Mouse (Mus musculus) ES-Bruce4 (cell line): Measurements from ENCODE around the gene Gm45808. TPM values are rescaled to one million over a fixed set of nuclear protein-coding genes. Genes with fewer than 3 reads are reported as not detected.
"Not testable (repeated sequence)": the region's sequence is repeated elsewhere in the genome, so short reads cannot be mapped to it uniquely, and the experiment has no call there.

Source experiments
- H3K27ac ChIP-seq: 2 replicates; pipeline ENCODE4 v1.5.1; 2012; ENCODE audit warnings: low read length, inconsistent platforms; ENCODE audit not compliant: insufficient read depth
- H3K27me3 ChIP-seq: 2 replicates; pipeline ENCODE4 v1.6.1; 2012; ENCODE audit warnings: mild to moderate bottlenecking, low read length, inconsistent platforms; ENCODE audit not compliant: control insufficient read depth, poor library complexity, insufficient read depth, severe bottlenecking
- H3K36me3 ChIP-seq: 2 replicates; pipeline ENCODE4 v1.6.1; 2012; ENCODE audit warnings: inconsistent platforms, mild to moderate bottlenecking, low read length, moderate library complexity; ENCODE audit not compliant: control insufficient read depth, poor library complexity, insufficient read depth, severe bottlenecking
- H3K4me1 ChIP-seq: one replicate; pipeline ENCODE4 v1.8.1; 2011; ENCODE audit warnings: low read length; ENCODE audit not compliant: control insufficient read depth, insufficient read depth
- H3K4me3 ChIP-seq: 2 replicates; pipeline ENCODE4 v1.5.1; 2011; ENCODE audit warnings: low read depth, mild to moderate bottlenecking, low read length
- H3K9ac ChIP-seq: 2 replicates; pipeline ENCODE4 v1.6.1; 2012; ENCODE audit warnings: low read depth, mild to moderate bottlenecking, inconsistent platforms; ENCODE audit not compliant: poor library complexity, severe bottlenecking
- H3K9me3 ChIP-seq: replicated peaks from 2 replicates; pipeline ENCODE4 v1.6.1; 2012; ENCODE audit warnings: mild to moderate bottlenecking, low read length, inconsistent platforms; ENCODE audit not compliant: control insufficient read depth, poor library complexity, insufficient read depth, severe bottlenecking
- CTCF ChIP-seq: IDR thresholded peaks from one replicate; pipeline ENCODE4 v1.8.1; 2011; ENCODE audit warnings: low read depth, low read length
- EP300 ChIP-seq: IDR thresholded peaks from 2 replicates; pipeline ENCODE4 v1.6.1; 2011; ENCODE audit warnings: low read depth, low read length; ENCODE audit not compliant: insufficient read depth
- POLR2A ChIP-seq: IDR thresholded peaks from one replicate; pipeline ENCODE4 v1.8.1; 2011; ENCODE audit warnings: low read length; ENCODE audit not compliant: insufficient read depth
- polyA plus RNA-seq: library from polyadenylated mRNA; stranded (reverse); fragments of >200 nt; gene quantifications from 2 replicates; pipeline ENCODE4 v1.2.4, GENCODE M21; 2011; ENCODE audit warnings: low read depth; ENCODE audit not compliant: missing spikeins, insufficient read depth, insufficient read length

The Gm45808 gene
- polyA plus RNA-seq = not detected in 2 replicates

- Histone ChIP-seq H3K36me3 (no peaks in the 10 kb centered on the region), H3K4me3 (no peak within 1 kb of the TSS), H3K9ac (peak within 1 kb of the TSS; percentile 87), H3K27ac (no peak within 1 kb of the TSS), H3K9me3 (no peaks in the 10 kb centered on the region), H3K27me3 (no peaks in the 10 kb centered on the region), H3K4me1 (no peaks in the 10 kb centered on the region)
- TF ChIP-seq EP300 (no peak), POLR2A (no peak), CTCF (no peak)
Measured at GRCm38 (mm10) chr7:45486761-45487415, at the start of gene Gm45808. Gene Gm45808 (minus strand): TSS chr7:45486811.

- H3K27me3 ChIP-seq = no peaks in the 10 kb centered on the region
- H3K4me1 ChIP-seq = peaks cover 6% of the 10 kb centered on the region
- TF ChIP-seq CTCF (no peak), POLR2A (no peak), EP300 (no peak)
- no peak overlapping the region for H3K9ac ChIP-seq
- no peaks in the 10 kb centered on the region for H3K36me3 ChIP-seq
- no peak overlapping the region for H3K4me3 ChIP-seq
- no peaks in the 10 kb centered on the region for H3K9me3 ChIP-seq
- no peak overlapping the region for H3K27ac ChIP-seq
Measured at GRCm38 (mm10) chr7:45535676-45536075, 49.1 kb upstream of the Gm45808 start.

- no peak overlapping the region for H3K27ac ChIP-seq
Measured at GRCm38 (mm10) chr7:45530643-45531042, 44.0 kb upstream of the Gm45808 start.

GRCm38 (mm10) chr7:45529461-45529860 lies 42.9 kb upstream of the Gm45808 start:
- Histone ChIP-seq H3K9me3 (no peaks in the 10 kb centered on the region), H3K36me3 (peaks cover 2% of the 10 kb centered on the region), H3K27me3 (no peaks in the 10 kb centered on the region), H3K27ac (no peak overlapping the region), H3K9ac (no peak overlapping the region), H3K4me3 (no peak overlapping the region), H3K4me1 (peaks cover 7% of the 10 kb centered on the region)
- no peak for TF ChIP-seq CTCF
- TF ChIP-seq EP300 = no peak
- no peak for TF ChIP-seq POLR2A

More at GRCm38 (mm10) chr7:45530643-45531042, 44.0 kb upstream of the Gm45808 start:
- TF ChIP-seq CTCF (no peak), POLR2A (no peak), EP300 (no peak)
- Histone ChIP-seq H3K27me3 (no peaks in the 10 kb centered on the region), H3K4me1 (peaks cover 9% of the 10 kb centered on the region), H3K9ac (no peak overlapping the region), H3K36me3 (no peaks in the 10 kb centered on the region), H3K4me3 (no peak overlapping the region), H3K9me3 (no peaks in the 10 kb centered on the region)

GRCm38 (mm10) chr7:45527169-45527568 lies 40.6 kb upstream of the Gm45808 start:
- H3K9me3 ChIP-seq, H3K27ac ChIP-seq, H3K9ac ChIP-seq, H3K4me1 ChIP-seq, H3K27me3 ChIP-seq: not testable (repeated sequence)
- H3K4me3 ChIP-seq = peak overlapping the region; percentile 5; the same call in 1 of the 2 replicates
- H3K36me3 ChIP-seq = peaks cover 12% of the 10 kb centered on the region

- H3K9me3 ChIP-seq = no peaks in the 10 kb centered on the region
- H3K27ac ChIP-seq = peak overlapping the region; percentile 67
- H3K36me3 ChIP-seq = peaks cover 12% of the 10 kb centered on the region
- TF ChIP-seq EP300 (no peak), CTCF (no peak), POLR2A (no peak)
- peak overlapping the region; percentile 76 for H3K4me3 ChIP-seq
- H3K4me1 ChIP-seq = peaks cover 4% of the 10 kb centered on the region
- no peaks in the 10 kb centered on the region for H3K27me3 ChIP-seq
- peak overlapping the region; percentile 67 for H3K9ac ChIP-seq
Measured at GRCm38 (mm10) chr7:45526474-45527120, 40.0 kb upstream of the Gm45808 start.
